Mouse (Mus musculus) adrenal gland, postnatal 0 days (tissue): ENCODE results near the gene Atp11b. TPM values are rescaled to one million over a fixed set of nuclear protein-coding genes. Genes with fewer than 3 reads are reported as not detected.

Source experiments
- polyA plus RNA-seq: library from polyadenylated mRNA; unstranded; fragments of >200 nt; fragmentation: Nextera tagmentation; extraction: Ambion mirVana; gene quantifications from 2 replicates; pipeline ENCODE4 v1.2.1, GENCODE M21; 2015

Atp11b gene
- polyA plus RNA-seq, result 11.3 and 17.5 TPM in 2 replicates

GRCm38 (mm10) chr3:35753825-35754767, at the start of gene Atp11b:
TSS of gene Atp11b (plus strand) at chr3:35754106.

Other genes starting within 250 kb of the Atp11b start
- 107 and 128 TPM in 2 replicates for gene Dcun1d1, start 183.3 kb downstream of the Atp11b start, polyA plus RNA-seq
- gene Mccc1, start 246.6 kb downstream of the Atp11b start, polyA plus RNA-seq, result 25.0 and 53.0 TPM in 2 replicates